Mouse (Mus musculus): ENCODE data around the gene Unc13b. TPM values are rescaled to one million over a fixed set of nuclear protein-coding genes. Genes with fewer than 3 reads are reported as not detected.

Unc13b gene
- polyA plus RNA-seq, 1 experiment from 2014 or later, result 4.1 TPM

GRCm38 (mm10) chr4:43240716-43241115, 182.0 kb downstream of the Unc13b start:
- DNase-seq (ENCODE audit: low spot score), result no peak
- Histone ChIP-seq H3K4me2 (ENCODE audit: low read depth, low read length) (no peak overlapping the region), H3K9me3 (replicated peaks; ENCODE audit: control insufficient read depth, low read length) (no peaks in the 10 kb centered on the region), H3K4me1 (ENCODE audit: control insufficient read depth, insufficient read depth, low read length) (no peaks in the 10 kb centered on the region), H3K36me3 (replicated peaks; ENCODE audit: control insufficient read depth, insufficient read depth, low read depth, low read length) (no peaks in the 10 kb centered on the region), H3K27me3 (ENCODE audit: control insufficient read depth, insufficient read depth, low read length) (no peaks in the 10 kb centered on the region), H3K27ac (replicated peaks; ENCODE audit: low read depth, low read length) (no peak overlapping the region), H3K9ac (replicated peaks; ENCODE audit: low read length) (no peak overlapping the region), H3K4me3 (ENCODE audit: low read depth, low read length) (no peak overlapping the region)
- ATAC-seq (replicated peaks; ENCODE audit: insufficient number of reproducible peaks, low FRiP score, low TSS enrichment, low read depth), result no peak
- WGBS, result 80% methylated on average over 1 of the region's 1 CpGs

- DNase-seq (ENCODE audit: low spot score) (no peak), ATAC-seq (replicated peaks; ENCODE audit: insufficient number of reproducible peaks, low FRiP score, low TSS enrichment, low read depth) (no peak)
- Histone ChIP-seq H3K4me3 (ENCODE audit: low read depth, low read length) (no peak overlapping the region), H3K4me2 (ENCODE audit: low read depth, low read length) (no peak overlapping the region), H3K4me1 (ENCODE audit: control insufficient read depth, insufficient read depth, low read length) (no peaks in the 10 kb centered on the region), H3K36me3 (replicated peaks; ENCODE audit: control insufficient read depth, insufficient read depth, low read depth, low read length) (no peaks in the 10 kb centered on the region), H3K9ac (replicated peaks; ENCODE audit: low read length) (no peak overlapping the region), H3K27ac (replicated peaks; ENCODE audit: low read depth, low read length) (no peak overlapping the region), H3K27me3 (ENCODE audit: control insufficient read depth, insufficient read depth, low read length) (no peaks in the 10 kb centered on the region), H3K9me3 (replicated peaks; ENCODE audit: control insufficient read depth, low read length) (no peaks in the 10 kb centered on the region)
- WGBS, result 57% methylated on average over 2 of the region's 2 CpGs
Observed at GRCm38 (mm10) chr4:43244022-43244421, 185.3 kb downstream of the Unc13b start.

- no peak overlapping the region for H3K9ac ChIP-seq (replicated peaks; ENCODE audit: low read length)
- no peak overlapping the region for H3K4me3 ChIP-seq (ENCODE audit: low read depth, low read length)
- no peak for DNase-seq (ENCODE audit: low spot score)
- no peaks in the 10 kb centered on the region for H3K27me3 ChIP-seq (ENCODE audit: control insufficient read depth, insufficient read depth, low read length)
- H3K27ac ChIP-seq (replicated peaks; ENCODE audit: low read depth, low read length), result no peak overlapping the region
- H3K4me1 ChIP-seq (ENCODE audit: control insufficient read depth, insufficient read depth, low read length), result no peaks in the 10 kb centered on the region
- no peaks in the 10 kb centered on the region for H3K36me3 ChIP-seq (replicated peaks; ENCODE audit: control insufficient read depth, insufficient read depth, low read depth, low read length)
- no peak for ATAC-seq (replicated peaks; ENCODE audit: insufficient number of reproducible peaks, low FRiP score, low TSS enrichment, low read depth)
- no peaks in the 10 kb centered on the region for H3K9me3 ChIP-seq (replicated peaks; ENCODE audit: control insufficient read depth, low read length)
- no peak overlapping the region for H3K4me2 ChIP-seq (ENCODE audit: low read depth, low read length)
- 80% methylated on average over 4 of the region's 4 CpGs for WGBS
Observed at GRCm38 (mm10) chr4:43245776-43246175, 187.0 kb downstream of the Unc13b start.

GRCm38 (mm10) chr4:43248026-43248425, 189.3 kb downstream of the Unc13b start:
- DNase-seq (ENCODE audit: low spot score), result no peak
- H3K36me3 ChIP-seq (replicated peaks; ENCODE audit: control insufficient read depth, insufficient read depth, low read depth, low read length), result no peaks in the 10 kb centered on the region
- no peak overlapping the region for H3K27ac ChIP-seq (replicated peaks; ENCODE audit: low read depth, low read length)
- no peaks in the 10 kb centered on the region for H3K27me3 ChIP-seq (ENCODE audit: control insufficient read depth, insufficient read depth, low read length)
- ATAC-seq (replicated peaks; ENCODE audit: insufficient number of reproducible peaks, low FRiP score, low TSS enrichment, low read depth), result no peak
- H3K4me3 ChIP-seq (ENCODE audit: low read depth, low read length), result no peak overlapping the region
- WGBS, result 53% methylated on average over 7 of the region's 7 CpGs
- H3K4me2 ChIP-seq (ENCODE audit: low read depth, low read length), result no peak overlapping the region
- H3K9me3 ChIP-seq (replicated peaks; ENCODE audit: control insufficient read depth, low read length), result no peaks in the 10 kb centered on the region
- no peak overlapping the region for H3K9ac ChIP-seq (replicated peaks; ENCODE audit: low read length)
- no peaks in the 10 kb centered on the region for H3K4me1 ChIP-seq (ENCODE audit: control insufficient read depth, insufficient read depth, low read length)

GRCm38 (mm10) chr4:43248909-43249308, 190.2 kb downstream of the Unc13b start:
- ATAC-seq (replicated peaks; ENCODE audit: insufficient number of reproducible peaks, low FRiP score, low TSS enrichment, low read depth) (no peak), DNase-seq (ENCODE audit: low spot score) (no peak)
- H3K4me2 ChIP-seq (ENCODE audit: low read depth, low read length), result no peak overlapping the region
- no peaks in the 10 kb centered on the region for H3K4me1 ChIP-seq (ENCODE audit: control insufficient read depth, insufficient read depth, low read length)
- no peak overlapping the region for H3K9ac ChIP-seq (replicated peaks; ENCODE audit: low read length)
- H3K9me3 ChIP-seq (replicated peaks; ENCODE audit: control insufficient read depth, low read length), result no peaks in the 10 kb centered on the region
- H3K36me3 ChIP-seq (replicated peaks; ENCODE audit: control insufficient read depth, insufficient read depth, low read depth, low read length), result no peaks in the 10 kb centered on the region
- no peak overlapping the region for H3K4me3 ChIP-seq (ENCODE audit: low read depth, low read length)
- WGBS, result 66% methylated on average over 2 of the region's 2 CpGs
- H3K27me3 ChIP-seq (ENCODE audit: control insufficient read depth, insufficient read depth, low read length), result no peaks in the 10 kb centered on the region
- H3K27ac ChIP-seq (replicated peaks; ENCODE audit: low read depth, low read length), result no peak overlapping the region

- no peak overlapping the region for H3K9ac ChIP-seq (replicated peaks; ENCODE audit: low read length)
- H3K4me2 ChIP-seq (ENCODE audit: low read depth, low read length), result no peak overlapping the region
- no peaks in the 10 kb centered on the region for H3K4me1 ChIP-seq (ENCODE audit: control insufficient read depth, insufficient read depth, low read length)
- ATAC-seq (replicated peaks; ENCODE audit: insufficient number of reproducible peaks, low FRiP score, low TSS enrichment, low read depth) (no peak), DNase-seq (ENCODE audit: low spot score) (no peak)
- H3K4me3 ChIP-seq (ENCODE audit: low read depth, low read length), result no peak overlapping the region
- H3K9me3 ChIP-seq (replicated peaks; ENCODE audit: control insufficient read depth, low read length), result no peaks in the 10 kb centered on the region
- H3K27me3 ChIP-seq (ENCODE audit: control insufficient read depth, insufficient read depth, low read length), result no peaks in the 10 kb centered on the region
- WGBS, result 86% methylated on average over 6 of the region's 6 CpGs
- no peaks in the 10 kb centered on the region for H3K36me3 ChIP-seq (replicated peaks; ENCODE audit: control insufficient read depth, insufficient read depth, low read depth, low read length)
- no peak overlapping the region for H3K27ac ChIP-seq (replicated peaks; ENCODE audit: low read depth, low read length)
Observed at GRCm38 (mm10) chr4:43251269-43251668, 192.5 kb downstream of the Unc13b start.

- ATAC-seq (replicated peaks; ENCODE audit: insufficient number of reproducible peaks, low FRiP score, low TSS enrichment, low read depth), result no peak
- Histone ChIP-seq H3K4me3 (ENCODE audit: low read depth, low read length) (no peak overlapping the region), H3K27ac (replicated peaks; ENCODE audit: low read depth, low read length) (no peak overlapping the region), H3K9ac (replicated peaks; ENCODE audit: low read length) (no peak overlapping the region), H3K27me3 (ENCODE audit: control insufficient read depth, insufficient read depth, low read length) (no peaks in the 10 kb centered on the region), H3K4me1 (ENCODE audit: control insufficient read depth, insufficient read depth, low read length) (no peaks in the 10 kb centered on the region; the same call in 1 of the 2 replicates), H3K36me3 (replicated peaks; ENCODE audit: control insufficient read depth, insufficient read depth, low read depth, low read length) (no peaks in the 10 kb centered on the region), H3K4me2 (ENCODE audit: low read depth, low read length) (no peak overlapping the region), H3K9me3 (replicated peaks; ENCODE audit: control insufficient read depth, low read length) (no peaks in the 10 kb centered on the region)
- DNase-seq (ENCODE audit: low spot score), result no peak
- whole genome bisulfite sequencing, result 91% methylated on average over 2 of the region's 2 CpGs
Observed at GRCm38 (mm10) chr4:43257040-43257439, 198.3 kb downstream of the Unc13b start.

- Histone ChIP-seq H3K4me3 (ENCODE audit: low read depth, low read length) (no peak overlapping the region), H3K4me1 (ENCODE audit: control insufficient read depth, insufficient read depth, low read length) (no peaks in the 10 kb centered on the region; the same call in 1 of the 2 replicates), H3K4me2 (ENCODE audit: low read depth, low read length) (no peak overlapping the region), H3K27ac (replicated peaks; ENCODE audit: low read depth, low read length) (no peak overlapping the region), H3K9ac (replicated peaks; ENCODE audit: low read length) (no peak overlapping the region), H3K36me3 (replicated peaks; ENCODE audit: control insufficient read depth, insufficient read depth, low read depth, low read length) (no peaks in the 10 kb centered on the region), H3K9me3 (replicated peaks; ENCODE audit: control insufficient read depth, low read length) (no peaks in the 10 kb centered on the region), H3K27me3 (ENCODE audit: control insufficient read depth, insufficient read depth, low read length) (no peaks in the 10 kb centered on the region)
- DNase-seq (ENCODE audit: low spot score), result no peak
- WGBS, result 86% methylated on average over 4 of the region's 4 CpGs
- no peak for ATAC-seq (replicated peaks; ENCODE audit: insufficient number of reproducible peaks, low FRiP score, low TSS enrichment, low read depth)
Observed at GRCm38 (mm10) chr4:43258556-43258955, 199.8 kb downstream of the Unc13b start.

Measured in embryonic facial prominence, embryonic 11.5 days (tissue).